Mouse (Mus musculus): ENCODE measurements around the gene Gcnt1. TPM values are rescaled to one million over a fixed set of nuclear protein-coding genes. Genes with fewer than 3 reads are reported as not detected.

Gcnt1 gene
- polyA plus RNA-seq, 2 experiments = 14.6 to 26.0 TPM

- peak in 1 of 3 experiments; percentile 41 for DNase-seq (ENCODE audit: low read depth in 3 of 3, low spot score in 3 of 3)
- peaks cover 30 to 32% of the 10 kb centered on the region in 2 experiments for H3K4me1 ChIP-seq (replicated peaks; ENCODE audit: control insufficient read depth in 2 of 2, insufficient read depth in 2 of 2, low read length in 1 of 2)
- H3K4me2 ChIP-seq (ENCODE audit: low read depth) = peak overlapping the region; percentile 18; the same call in 1 of the 2 replicates
- WGBS (ENCODE audit: insufficient replicate concordance) = 5% methylated on average over 2 of the region's 2 CpGs
- TF ChIP-seq EP300 (IDR thresholded peaks at IDR 0.05; ENCODE audit: low read depth) (peak; percentile 43), CTCF (IDR thresholded peaks at IDR 0.05; ENCODE audit: low read depth) (no peak)
- H3K36me3 ChIP-seq (replicated peaks; ENCODE audit: control insufficient read depth, insufficient read depth, low read depth) = no peaks in the 10 kb centered on the region
- H3K27me3 ChIP-seq (ENCODE audit: control insufficient read depth, insufficient read depth, low read length) = no peaks in the 10 kb centered on the region
- H3K9ac ChIP-seq (replicated peaks) = peak overlapping the region; percentile 36; the same call in 1 of the 2 replicates
- H3K9me3 ChIP-seq (ENCODE audit: control insufficient read depth, low read length) = no peaks in the 10 kb centered on the region
- peak overlapping the region; percentile 45 for H3K27ac ChIP-seq
- no peak overlapping the region for H3K4me3 ChIP-seq (ENCODE audit: insufficient read depth in 1 of 2, low read depth in 2 of 2, low read length in 2 of 2)
- ATAC-seq (ENCODE audit: insufficient read depth) = peak; percentile 36
These were observed 11.5 kb downstream of the Gcnt1 start for GRCm38 (mm10) chr19:17361181-17361580.

GRCm38 (mm10) chr19:17359315-17359890 is 13.2 kb downstream of the Gcnt1 start:
- 32% methylated on average over 14 of the region's 14 CpGs for WGBS (ENCODE audit: insufficient replicate concordance)
- H3K27me3 ChIP-seq (ENCODE audit: control insufficient read depth, insufficient read depth, low read length) = no peaks in the 10 kb centered on the region
- H3K4me3 ChIP-seq (ENCODE audit: insufficient read depth in 1 of 2, low read depth in 2 of 2, low read length in 2 of 2) = no peak overlapping the region; a peak in 1 of 4 replicates
- no peaks in the 10 kb centered on the region for H3K9me3 ChIP-seq (ENCODE audit: control insufficient read depth, low read length)
- H3K9ac ChIP-seq (replicated peaks) = no peak overlapping the region
- peaks cover 30 to 34% of the 10 kb centered on the region in 2 experiments for H3K4me1 ChIP-seq (replicated peaks; ENCODE audit: control insufficient read depth in 2 of 2, insufficient read depth in 2 of 2, low read length in 1 of 2)
- no peak overlapping the region for H3K27ac ChIP-seq
- TF ChIP-seq CTCF (IDR thresholded peaks at IDR 0.05; ENCODE audit: low read depth) = no peak
- TF ChIP-seq EP300 (IDR thresholded peaks at IDR 0.05; ENCODE audit: low read depth) = no peak
- H3K36me3 ChIP-seq (replicated peaks; ENCODE audit: control insufficient read depth, insufficient read depth, low read depth) = no peaks in the 10 kb centered on the region; the same call in 1 of the 2 replicates
- ATAC-seq (ENCODE audit: insufficient read depth) = no peak
- DNase-seq (ENCODE audit: low read depth in 3 of 3, low spot score in 3 of 3) = no peak
- H3K4me2 ChIP-seq (ENCODE audit: low read depth) = no peak overlapping the region; the same call in 1 of the 2 replicates

DNA sequence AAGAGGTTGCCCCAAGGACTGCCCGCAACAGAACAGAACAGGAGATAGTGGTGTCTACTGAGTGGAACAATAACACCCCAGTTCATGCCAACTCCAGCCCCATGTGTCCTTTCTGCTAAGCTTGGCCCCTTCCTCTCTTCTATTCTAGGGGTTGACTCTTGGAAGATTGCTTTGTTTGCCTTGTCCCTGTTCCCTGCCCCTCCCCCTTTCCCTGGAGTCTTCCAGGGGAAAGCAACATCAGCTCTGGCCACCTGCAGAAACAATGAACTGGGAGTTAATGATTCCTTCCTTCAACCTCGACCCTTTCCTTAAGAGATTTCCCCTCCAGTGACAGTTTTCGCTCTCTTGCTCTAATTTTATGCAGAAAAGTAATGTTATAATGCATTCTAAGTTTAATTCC is 15.3 kb downstream of the Gcnt1 start:
- no peak overlapping the region for H3K4me3 ChIP-seq (ENCODE audit: insufficient read depth in 1 of 2, low read depth in 2 of 2, low read length in 2 of 2)
- H3K9me3 ChIP-seq (ENCODE audit: control insufficient read depth, low read length) = no peaks in the 10 kb centered on the region
- no peaks in the 10 kb centered on the region for H3K27me3 ChIP-seq (ENCODE audit: control insufficient read depth, insufficient read depth, low read length)
- no peak overlapping the region; the same call in 1 of the 2 replicates for H3K27ac ChIP-seq
- H3K4me2 ChIP-seq (ENCODE audit: low read depth) = no peak overlapping the region
- no peak for TF ChIP-seq EP300 (IDR thresholded peaks at IDR 0.05; ENCODE audit: low read depth)
- no peak overlapping the region for H3K9ac ChIP-seq (replicated peaks)
- WGBS (ENCODE audit: insufficient replicate concordance) = 57% methylated on average over 3 of the region's 3 CpGs
- peaks cover 14% of the 10 kb centered on the region for H3K36me3 ChIP-seq (replicated peaks; ENCODE audit: control insufficient read depth, insufficient read depth, low read depth)
- peaks cover 44 to 50% of the 10 kb centered on the region in 2 experiments for H3K4me1 ChIP-seq (replicated peaks; ENCODE audit: control insufficient read depth in 2 of 2, insufficient read depth in 2 of 2, low read length in 1 of 2)
- ATAC-seq (ENCODE audit: insufficient read depth) (no peak), DNase-seq (ENCODE audit: low read depth in 3 of 3, low spot score in 3 of 3) (no peak)

- no peak for TF ChIP-seq CTCF (IDR thresholded peaks at IDR 0.05; ENCODE audit: low read depth)
- no peak for TF ChIP-seq EP300 (IDR thresholded peaks at IDR 0.05; ENCODE audit: low read depth)
- peak overlapping the region; percentile 47; the same call in 1 of the 2 replicates for H3K27ac ChIP-seq
- peak overlapping the region; percentile 77 for H3K4me2 ChIP-seq (ENCODE audit: low read depth)
- 0 out of 2 replicates have a peak overlapping the region, but pooled peaks have one; percentile 42 for H3K9ac ChIP-seq (replicated peaks)
- no peaks in the 10 kb centered on the region for H3K9me3 ChIP-seq (ENCODE audit: control insufficient read depth, low read length)
- H3K27me3 ChIP-seq (ENCODE audit: control insufficient read depth, insufficient read depth, low read length) = no peaks in the 10 kb centered on the region
- peaks cover 17% of the 10 kb centered on the region for H3K36me3 ChIP-seq (replicated peaks; ENCODE audit: control insufficient read depth, insufficient read depth, low read depth)
- WGBS (ENCODE audit: insufficient replicate concordance) = 47% methylated on average over 6 of the region's 6 CpGs
- H3K4me3 ChIP-seq (ENCODE audit: insufficient read depth in 1 of 2, low read depth in 2 of 2, low read length in 2 of 2) = peak overlapping the region in 1 of 2 experiments; percentile 79; a peak in 2 of 4 replicates
- H3K4me1 ChIP-seq (replicated peaks; ENCODE audit: control insufficient read depth in 2 of 2, insufficient read depth in 2 of 2, low read length in 1 of 2) = peaks cover 44 to 50% of the 10 kb centered on the region in 2 experiments
- ATAC-seq (ENCODE audit: insufficient read depth) (no peak), DNase-seq (ENCODE audit: low read depth in 3 of 3, low spot score in 3 of 3) (no peak)
These were observed 15.7 kb downstream of the Gcnt1 start for GRCm38 (mm10) chr19:17356932-17357331.

GRCm38 (mm10) chr19:17355950-17356867 is 16.4 kb downstream of the Gcnt1 start:
- H3K9ac ChIP-seq (replicated peaks) = peak overlapping the region; percentile 96

More at GRCm38 (mm10) chr19:17355950-17356867, 16.4 kb downstream of the Gcnt1 start:
- Histone ChIP-seq H3K27me3 (ENCODE audit: control insufficient read depth, insufficient read depth, low read length) (no peaks in the 10 kb centered on the region), H3K27ac (peak overlapping the region; percentile 74), H3K4me3 (ENCODE audit: insufficient read depth in 1 of 2, low read depth in 2 of 2, low read length in 2 of 2) (peak overlapping the region; percentile 79 to 85), H3K9me3 (ENCODE audit: control insufficient read depth, low read length) (no peaks in the 10 kb centered on the region), H3K36me3 (replicated peaks; ENCODE audit: control insufficient read depth, insufficient read depth, low read depth) (peaks cover 24% of the 10 kb centered on the region), H3K4me2 (ENCODE audit: low read depth) (peak overlapping the region; percentile 77), H3K4me1 (replicated peaks; ENCODE audit: control insufficient read depth in 2 of 2, insufficient read depth in 2 of 2, low read length in 1 of 2) (peaks cover 50 to 53% of the 10 kb centered on the region in 2 experiments)
- ATAC-seq (ENCODE audit: insufficient read depth) (peak; percentile 87), DNase-seq (ENCODE audit: low read depth in 3 of 3, low spot score in 3 of 3) (peak; percentile 59 to 81 (median 62))
- under 1% methylated on average over 50 of the region's 50 CpGs for WGBS (ENCODE audit: insufficient replicate concordance)
- TF ChIP-seq CTCF (IDR thresholded peaks at IDR 0.05; ENCODE audit: low read depth) (peak; percentile 89), EP300 (IDR thresholded peaks at IDR 0.05; ENCODE audit: low read depth) (peak; percentile 49; the same call in 1 of the 2 replicates)
